Mouse (Mus musculus): Measurements from ENCODE around the gene Trappc13. TPM values are rescaled to one million over a fixed set of nuclear protein-coding genes. Genes with fewer than 3 reads are reported as not detected.

Trappc13 gene
- total and polyA plus RNA-seq, 2 experiments from 2014 or later, result 33.1 to 35.4 TPM

- peak within 1 kb of the TSS; percentile 80 for H3K27ac ChIP-seq (ENCODE audit: low read depth)
- H3K9ac ChIP-seq (replicated peaks; ENCODE audit: low read depth, low read length), result peak within 1 kb of the TSS; percentile 74
- H3K4me1 ChIP-seq (ENCODE audit: control insufficient read depth, insufficient read depth), result no peaks in the 10 kb centered on the region; the same call in 1 of the 2 replicates
- H3K4me3 ChIP-seq (ENCODE audit: low read depth, low read length), result peak within 1 kb of the TSS; percentile 80
- H3K27me3 ChIP-seq (ENCODE audit: control insufficient read depth, insufficient read depth, low read length), result no peaks in the 10 kb centered on the region
- peaks cover 4% of the 10 kb centered on the region; the same call in 1 of the 2 replicates for H3K9me3 ChIP-seq (replicated peaks; ENCODE audit: control insufficient read depth, low read length)
- TF ChIP-seq EP300 (IDR thresholded peaks at IDR 0.05; ENCODE audit: low read depth), result no peak
- TF ChIP-seq CTCF (IDR thresholded peaks at IDR 0.05; ENCODE audit: low read depth), result no peak
- ATAC-seq (ENCODE audit: insufficient read depth, low read depth), result peak; percentile 97
- WGBS, result 0% methylated on average over 19 of the region's 44 CpGs
- H3K4me2 ChIP-seq (ENCODE audit: low read depth, low read length), result peak within 1 kb of the TSS; percentile 99
- no peaks in the 10 kb centered on the region for H3K36me3 ChIP-seq (replicated peaks; ENCODE audit: control insufficient read depth, insufficient read depth, low read length)
- DNase-seq (ENCODE audit: low spot score), result peak; percentile 84
These were observed 68.9 kb downstream of the Trappc13 start, which contains the start of the genes Nln and Sgtb for GRCm38 (mm10) chr13:104109288-104109815. TSS of gene Nln (minus strand) at chr13:104109614. TSS of gene Sgtb (plus strand) at chr13:104109741.

GRCm38 (mm10) chr13:104108651-104109287, 69.5 kb downstream of the Trappc13 start:
- Histone ChIP-seq H3K9ac (replicated peaks; ENCODE audit: low read depth, low read length) (peak overlapping the region; percentile 74), H3K4me3 (ENCODE audit: low read depth, low read length) (peak overlapping the region; percentile 80), H3K36me3 (replicated peaks; ENCODE audit: control insufficient read depth, insufficient read depth, low read length) (no peaks in the 10 kb centered on the region), H3K9me3 (replicated peaks; ENCODE audit: control insufficient read depth, low read length) (peaks cover 10% of the 10 kb centered on the region; the same call in 1 of the 2 replicates), H3K4me1 (ENCODE audit: control insufficient read depth, insufficient read depth) (no peaks in the 10 kb centered on the region; the same call in 1 of the 2 replicates), H3K27me3 (ENCODE audit: control insufficient read depth, insufficient read depth, low read length) (no peaks in the 10 kb centered on the region), H3K4me2 (ENCODE audit: low read depth, low read length) (peak overlapping the region; percentile 99), H3K27ac (ENCODE audit: low read depth) (peak overlapping the region; percentile 80)
- peak; percentile 51 for DNase-seq (ENCODE audit: low spot score)
- TF ChIP-seq EP300 (IDR thresholded peaks at IDR 0.05; ENCODE audit: low read depth) (no peak), CTCF (IDR thresholded peaks at IDR 0.05; ENCODE audit: low read depth) (no peak)
- peak; percentile 13 for ATAC-seq (ENCODE audit: insufficient read depth, low read depth)
- WGBS, result 1% methylated on average over 24 of the region's 24 CpGs

GRCm38 (mm10) chr13:104101606-104102235, 76.5 kb downstream of the Trappc13 start:
- H3K36me3 ChIP-seq (replicated peaks; ENCODE audit: control insufficient read depth, insufficient read depth, low read length), result no peaks in the 10 kb centered on the region
- H3K4me3 ChIP-seq (ENCODE audit: low read depth, low read length), result no peak overlapping the region
- ATAC-seq (ENCODE audit: insufficient read depth, low read depth) (no peak), DNase-seq (ENCODE audit: low spot score) (no peak)
- no peaks in the 10 kb centered on the region for H3K27me3 ChIP-seq (ENCODE audit: control insufficient read depth, insufficient read depth, low read length)
- 77% methylated on average over 5 of the region's 5 CpGs for WGBS
- peaks cover 12% of the 10 kb centered on the region; the same call in 1 of the 2 replicates for H3K9me3 ChIP-seq (replicated peaks; ENCODE audit: control insufficient read depth, low read length)
- no peak overlapping the region for H3K4me2 ChIP-seq (ENCODE audit: low read depth, low read length)
- peaks cover 8% of the 10 kb centered on the region; the same call in 1 of the 2 replicates for H3K4me1 ChIP-seq (ENCODE audit: control insufficient read depth, insufficient read depth)
- TF ChIP-seq CTCF (IDR thresholded peaks at IDR 0.05; ENCODE audit: low read depth) (no peak), EP300 (IDR thresholded peaks at IDR 0.05; ENCODE audit: low read depth) (no peak)
- H3K27ac ChIP-seq (ENCODE audit: low read depth), result no peak overlapping the region
- H3K9ac ChIP-seq (replicated peaks; ENCODE audit: low read depth, low read length), result no peak overlapping the region

DNA sequence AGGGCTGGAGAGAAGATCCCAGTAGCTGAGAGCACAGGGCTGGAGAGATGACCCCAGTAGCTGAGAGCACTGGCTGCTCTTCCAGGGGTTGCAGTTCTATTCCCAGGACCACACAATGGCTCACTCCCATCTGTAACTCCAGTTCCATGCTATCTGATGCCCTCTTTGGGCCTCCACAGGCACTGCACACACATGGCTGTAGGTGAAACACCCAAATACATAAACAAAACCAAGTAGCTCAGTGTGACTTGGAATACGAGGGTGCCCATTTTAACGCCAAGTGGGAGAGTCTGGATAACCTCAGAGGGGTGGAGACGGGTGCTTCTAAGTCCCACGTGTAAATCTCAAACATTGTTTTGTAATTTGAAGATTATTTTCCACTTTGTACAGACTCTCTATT, 77.9 kb downstream of the Trappc13 start:
- Histone ChIP-seq H3K27ac (ENCODE audit: low read depth) (no peak overlapping the region), H3K36me3 (replicated peaks; ENCODE audit: control insufficient read depth, insufficient read depth, low read length) (no peaks in the 10 kb centered on the region), H3K27me3 (ENCODE audit: control insufficient read depth, insufficient read depth, low read length) (no peaks in the 10 kb centered on the region), H3K4me2 (ENCODE audit: low read depth, low read length) (no peak overlapping the region), H3K9me3 (replicated peaks; ENCODE audit: control insufficient read depth, low read length) (peaks cover 12% of the 10 kb centered on the region; the same call in 1 of the 2 replicates), H3K4me3 (ENCODE audit: low read depth, low read length) (no peak overlapping the region), H3K4me1 (ENCODE audit: control insufficient read depth, insufficient read depth) (peaks cover 16% of the 10 kb centered on the region; the same call in 1 of the 2 replicates), H3K9ac (replicated peaks; ENCODE audit: low read depth, low read length) (no peak overlapping the region)
- WGBS, result 81% methylated on average over 4 of the region's 4 CpGs
- DNase-seq (ENCODE audit: low spot score) (no peak), ATAC-seq (ENCODE audit: insufficient read depth, low read depth) (no peak)
- TF ChIP-seq CTCF (IDR thresholded peaks at IDR 0.05; ENCODE audit: low read depth), result no peak
- TF ChIP-seq EP300 (IDR thresholded peaks at IDR 0.05; ENCODE audit: low read depth), result no peak

DNA sequence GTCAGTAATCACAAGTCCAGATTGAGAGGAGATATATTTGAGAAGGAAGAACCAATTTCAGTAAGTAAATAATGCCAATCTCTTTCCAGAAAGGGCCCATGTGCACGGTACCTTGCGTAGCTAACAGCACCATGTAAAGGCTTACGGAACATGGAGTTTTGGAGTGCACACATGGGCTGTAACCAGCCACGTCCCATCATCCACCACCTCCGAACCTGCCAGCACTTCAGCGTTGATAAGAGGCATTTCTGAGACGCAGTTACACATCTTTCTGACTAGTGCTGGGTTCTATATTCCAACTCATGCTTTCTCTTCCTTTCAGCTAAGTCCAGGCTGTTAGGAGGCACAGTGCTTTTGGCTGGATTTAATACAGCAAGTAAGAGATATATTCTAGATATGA, 81.1 kb downstream of the Trappc13 start:
- DNase-seq (ENCODE audit: low spot score) (peak; percentile 50), ATAC-seq (ENCODE audit: insufficient read depth, low read depth) (peak; percentile 49; the same call in 1 of the 2 replicates)
- no peak overlapping the region for H3K9ac ChIP-seq (replicated peaks; ENCODE audit: low read depth, low read length)
- H3K27me3 ChIP-seq (ENCODE audit: control insufficient read depth, insufficient read depth, low read length), result no peaks in the 10 kb centered on the region
- no peak overlapping the region for H3K27ac ChIP-seq (ENCODE audit: low read depth)
- no peaks in the 10 kb centered on the region for H3K36me3 ChIP-seq (replicated peaks; ENCODE audit: control insufficient read depth, insufficient read depth, low read length)
- no peak overlapping the region for H3K4me3 ChIP-seq (ENCODE audit: low read depth, low read length)
- 49% methylated on average over 7 of the region's 7 CpGs for WGBS
- H3K4me1 ChIP-seq (ENCODE audit: control insufficient read depth, insufficient read depth), result peaks cover 16% of the 10 kb centered on the region; the same call in 1 of the 2 replicates
- peak overlapping the region; percentile 6; the same call in 1 of the 2 replicates for H3K4me2 ChIP-seq (ENCODE audit: low read depth, low read length)
- H3K9me3 ChIP-seq (replicated peaks; ENCODE audit: control insufficient read depth, low read length), result no peaks in the 10 kb centered on the region
- no peak for TF ChIP-seq CTCF (IDR thresholded peaks at IDR 0.05; ENCODE audit: low read depth)
- TF ChIP-seq EP300 (IDR thresholded peaks at IDR 0.05; ENCODE audit: low read depth), result no peak

Measured in heart, postnatal 0 days (tissue).